Mouse (Mus musculus) kidney, adult 18-20 months (tissue): Measurements from ENCODE around the gene Eif3l.

Experiments
- DNase-seq: peaks from one replicate; pipeline ENCODE4 v3.0.0; 2021

Eif3l gene

DNA sequence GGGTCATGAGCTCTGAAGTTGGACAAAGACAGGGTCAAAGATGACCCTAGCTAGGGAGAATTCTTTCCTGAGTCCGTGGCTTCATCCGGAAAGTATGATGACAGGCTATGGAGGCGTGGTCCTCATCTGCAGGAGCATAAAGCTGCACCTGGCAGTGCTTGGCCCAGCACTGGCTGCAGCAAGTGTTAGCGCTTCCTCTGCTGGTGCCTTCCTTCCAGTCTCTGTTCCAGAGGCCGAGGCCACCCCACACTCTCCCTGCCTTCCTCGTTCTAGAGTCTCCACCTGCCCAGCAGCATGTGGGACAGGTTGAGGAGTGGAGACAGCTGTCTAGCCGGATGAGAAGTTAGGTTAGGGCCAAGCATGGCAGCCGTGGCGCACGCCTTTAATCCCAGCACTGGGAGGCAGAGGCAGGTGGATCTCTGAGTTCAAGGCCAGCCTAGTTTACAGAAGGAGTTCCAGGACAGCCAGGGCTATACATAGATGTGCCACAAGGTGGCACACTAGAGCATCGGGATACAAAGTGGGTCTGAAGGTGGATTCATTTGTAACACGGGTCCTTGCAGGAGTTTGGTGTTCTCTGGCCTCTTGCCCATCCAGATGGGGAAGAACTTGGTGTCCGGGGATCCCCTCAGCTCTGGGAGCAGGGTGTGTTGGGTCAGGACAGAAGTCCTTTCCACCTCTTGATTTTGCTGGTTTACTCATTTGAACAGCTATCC lies 51.4 kb downstream of the Eif3l start:
- peak; percentile 80 for DNase-seq

DNA sequence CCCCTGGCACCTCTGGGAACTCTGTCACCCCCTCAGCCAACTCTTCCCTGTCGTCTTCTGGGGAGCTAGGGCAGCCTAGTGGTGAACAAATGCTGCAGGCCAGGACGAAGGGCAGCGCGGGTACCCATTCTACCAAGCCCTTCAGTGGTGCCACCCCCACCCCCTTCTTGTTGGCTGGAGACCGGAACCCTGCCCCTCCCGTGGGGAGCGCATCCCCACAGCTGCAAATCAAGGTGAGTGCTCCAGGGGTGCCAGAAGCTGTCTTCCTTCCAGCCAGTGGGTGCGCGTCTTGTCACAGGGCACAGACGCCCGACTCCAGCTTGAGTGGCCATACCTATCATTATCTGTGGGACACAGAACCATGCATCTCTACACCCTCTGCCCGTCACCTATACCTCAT lies 52.1 kb downstream of the Eif3l start:
- no peak for DNase-seq

DNA sequence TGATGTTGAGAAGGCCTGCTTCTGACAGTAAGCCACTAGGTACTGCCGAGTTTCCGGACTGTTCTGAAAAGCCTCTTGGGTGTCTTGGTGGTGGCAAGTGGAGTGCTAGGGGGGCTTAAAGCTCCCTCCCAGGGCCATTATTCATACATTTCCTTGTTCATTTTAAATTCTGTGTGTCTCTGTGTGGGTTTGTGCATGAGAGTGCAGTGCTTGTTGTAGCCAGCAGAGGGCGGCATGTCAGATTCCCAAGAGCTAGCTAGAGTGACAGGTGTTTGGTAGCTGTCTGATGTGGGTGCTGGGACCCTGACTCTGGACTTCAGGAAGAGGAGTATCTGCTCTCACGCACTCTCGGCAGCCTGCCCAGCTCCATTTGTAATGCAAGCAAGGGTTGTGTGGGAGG lies 53.2 kb downstream of the Eif3l start:
- no peak for DNase-seq

DNA sequence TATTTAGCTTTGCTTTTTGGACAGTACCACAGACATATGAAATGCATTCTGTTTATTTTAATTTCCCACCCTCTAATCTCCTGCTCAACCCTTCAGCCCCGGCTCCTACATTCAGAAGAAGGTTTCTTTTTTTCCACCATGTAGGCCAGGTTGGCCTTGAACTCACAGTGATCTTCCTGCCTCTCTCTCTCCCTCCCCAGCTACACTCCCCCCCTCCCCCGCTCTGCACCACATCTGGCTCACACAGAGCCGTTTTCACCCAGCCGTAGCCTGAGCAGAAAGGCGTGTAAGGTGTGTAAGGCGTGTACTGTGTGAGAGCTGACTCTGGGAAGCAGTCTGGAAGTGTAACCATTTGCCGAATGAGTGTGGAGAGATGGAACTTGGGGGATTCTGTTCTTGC lies 54.3 kb downstream of the Eif3l start:
- DNase-seq: no peak

DNA sequence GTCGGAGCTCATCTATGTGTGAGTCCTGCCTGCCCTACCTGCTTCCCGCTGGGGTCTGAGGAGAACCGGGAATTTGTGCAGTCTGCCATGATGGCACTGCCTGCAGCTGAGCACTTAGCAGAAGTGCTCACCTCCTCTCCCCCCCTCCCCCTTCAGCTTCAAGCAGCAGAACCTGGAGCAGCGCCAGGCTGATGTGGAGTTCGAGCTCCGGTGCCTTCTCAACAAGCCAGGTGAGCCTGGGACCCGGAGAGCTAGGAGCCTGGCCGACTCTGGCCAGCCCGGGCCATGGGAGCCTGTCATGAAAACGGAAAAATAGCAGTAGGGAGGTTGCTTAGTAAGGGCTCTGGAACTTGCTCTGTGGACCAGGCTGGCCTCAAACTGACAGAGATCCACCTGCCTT lies 55.8 kb downstream of the Eif3l start:
- DNase-seq: peak; percentile 70

DNA sequence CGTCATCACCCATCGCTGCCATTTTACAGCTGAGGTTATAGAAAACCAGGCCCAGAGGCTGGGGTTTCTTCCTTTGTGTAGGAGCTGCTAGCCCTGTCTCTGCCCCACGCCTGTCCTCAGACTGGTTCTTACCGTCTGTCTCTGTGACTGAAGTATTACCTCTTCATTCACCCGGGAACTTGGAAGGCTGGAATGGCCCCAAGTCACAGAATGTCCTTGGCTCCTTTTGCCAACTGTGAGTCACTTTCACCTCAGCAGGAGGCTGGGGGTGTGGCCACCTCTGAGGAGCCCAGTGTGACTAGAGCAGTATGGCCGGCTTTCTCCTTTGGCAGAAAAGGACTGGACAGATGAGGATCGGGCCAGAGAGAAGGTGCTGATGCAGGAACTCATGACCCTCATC lies 56.5 kb downstream of the Eif3l start:
- DNase-seq: peak; percentile 94

DNA sequence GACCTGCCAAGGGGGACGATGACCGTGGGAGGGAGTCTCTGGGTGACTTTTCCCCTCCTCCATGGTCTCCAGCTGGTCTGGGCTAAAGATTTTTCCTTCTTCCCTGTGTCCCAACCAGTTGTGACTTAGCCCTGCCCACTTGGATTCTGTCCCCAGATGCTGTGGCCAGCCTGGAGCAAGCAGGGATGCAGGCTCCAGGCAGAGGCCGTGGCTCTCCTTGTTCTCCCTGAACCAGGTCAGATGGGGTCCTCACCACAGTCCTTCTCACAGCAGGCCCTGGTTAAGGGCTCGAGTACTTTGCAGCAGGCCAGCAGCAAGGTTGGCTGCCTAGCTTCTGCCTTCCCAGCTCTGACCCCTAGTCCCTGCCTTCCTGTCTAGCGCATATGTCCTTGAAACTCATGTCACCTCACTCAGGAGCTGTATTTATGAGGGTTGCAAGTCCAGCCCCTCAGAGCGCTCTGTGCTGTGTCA lies 58.2 kb downstream of the Eif3l start:
- peak; percentile 51 for DNase-seq

DNA sequence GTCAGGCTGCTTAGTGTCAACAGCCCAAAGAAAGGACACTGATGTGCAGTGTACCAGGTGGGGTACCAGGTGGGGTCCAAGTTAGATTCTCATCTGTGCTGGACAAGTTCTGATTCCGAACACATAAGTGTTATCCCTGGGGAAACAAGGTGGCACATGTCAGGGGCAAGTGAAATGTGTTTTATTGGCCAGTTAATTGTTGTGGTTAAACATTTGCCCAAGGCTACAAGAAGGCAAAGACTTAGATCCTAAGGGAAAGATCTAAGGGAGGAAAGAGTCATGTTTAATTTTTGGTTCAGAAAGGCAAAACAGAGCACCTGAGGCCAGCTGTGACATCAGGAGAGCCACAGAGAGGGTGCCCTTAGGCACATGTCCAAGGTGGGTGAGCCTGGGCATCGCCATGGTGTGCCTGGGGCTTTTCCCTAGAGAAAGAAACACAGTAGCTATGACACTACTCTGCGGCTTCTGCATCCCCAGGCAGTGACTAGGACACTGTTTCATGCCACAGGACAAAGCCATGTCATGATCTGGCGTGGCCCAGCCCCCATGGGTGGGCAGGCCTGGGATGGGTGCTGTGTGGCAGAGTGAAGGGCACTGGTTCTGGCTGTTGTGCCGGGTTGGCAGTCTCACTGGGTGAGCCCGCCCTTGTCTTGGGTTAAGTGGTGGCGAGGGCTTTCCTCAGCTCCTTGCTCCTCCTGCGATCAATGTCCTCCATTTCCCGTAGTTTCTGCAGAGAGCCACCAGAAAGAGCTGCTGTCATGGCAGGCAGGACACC lies 59.7 kb downstream of the Eif3l start:
- DNase-seq: peak; percentile 41

DNA sequence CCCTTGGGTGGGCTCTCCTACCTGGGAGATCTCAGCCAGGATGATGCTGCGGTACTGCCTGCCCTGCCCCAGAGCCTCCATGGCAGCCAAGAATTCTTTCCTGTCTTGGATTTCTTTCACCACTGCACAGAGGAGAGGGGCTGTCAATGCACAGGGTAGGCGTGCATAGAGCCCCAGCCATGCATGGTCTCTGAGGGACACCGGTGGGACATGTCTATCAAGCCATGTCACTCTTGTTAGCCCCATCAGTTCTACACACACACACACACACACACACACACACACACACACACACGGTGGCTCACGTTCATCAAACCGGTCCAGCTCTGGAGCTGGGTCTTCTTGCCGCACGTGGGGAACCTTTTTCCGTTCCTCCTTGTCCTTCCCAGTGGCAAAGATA lies 60.4 kb downstream of the Eif3l start:
- peak; percentile 15 for DNase-seq

DNA sequence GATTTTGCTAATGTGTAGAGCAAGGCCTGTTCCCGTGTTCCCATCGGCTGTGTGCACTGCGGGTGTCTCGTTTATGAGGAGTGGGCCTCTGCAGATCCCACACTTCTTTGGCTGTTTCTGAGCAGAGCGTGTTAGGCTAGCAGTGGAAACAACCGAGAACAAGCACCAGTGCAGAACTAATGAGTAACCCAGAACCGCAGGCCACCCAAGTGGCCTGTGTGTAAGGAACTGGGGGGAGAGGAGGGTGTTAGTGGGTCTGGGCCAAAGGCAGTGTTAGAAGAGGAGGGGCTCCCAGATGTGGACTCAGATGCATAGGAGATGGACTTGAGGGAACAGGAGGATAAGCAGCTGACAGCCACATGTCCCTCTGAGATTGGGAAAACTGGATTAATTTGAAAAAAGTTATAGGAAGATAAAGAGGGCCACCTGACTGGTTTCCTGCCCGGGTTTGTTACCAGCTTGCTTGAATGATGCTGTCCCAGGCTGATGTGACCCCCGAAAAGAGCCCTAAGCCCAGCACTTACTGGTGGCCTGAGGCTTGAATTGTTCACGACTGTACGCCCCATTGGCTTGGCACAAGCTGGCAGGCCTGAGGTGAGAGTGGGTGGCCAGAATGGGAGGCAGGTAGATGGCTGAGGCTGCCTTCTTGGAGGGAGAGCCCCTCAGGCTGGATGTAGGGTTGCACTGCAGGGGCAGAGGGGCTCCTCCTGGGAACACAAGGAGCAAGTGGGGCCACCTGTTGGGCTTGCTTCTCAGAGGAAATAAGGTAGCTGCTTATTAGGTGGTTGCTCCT lies 61.0 kb downstream of the Eif3l start:
- DNase-seq: peak; percentile 60

DNA sequence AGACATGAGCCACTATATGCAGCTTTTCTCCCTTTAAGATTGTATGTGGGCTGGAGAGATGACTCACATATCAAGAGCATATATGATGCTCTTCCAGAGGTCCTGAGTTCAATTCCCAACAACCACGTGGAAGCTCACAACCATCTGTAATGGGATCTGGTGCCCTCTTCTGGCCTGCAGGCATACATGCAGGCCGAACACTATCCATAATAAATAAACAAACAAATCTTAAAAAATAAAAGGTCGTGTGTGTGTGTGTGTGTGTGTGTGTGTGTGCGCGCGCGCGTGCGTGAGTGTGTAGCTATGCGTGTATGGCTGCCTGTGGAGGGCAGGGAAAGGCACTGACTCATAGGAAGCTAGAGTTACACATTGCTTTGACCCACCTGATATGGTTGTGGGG lies 64.7 kb downstream of the Eif3l start:
- no peak for DNase-seq

DNA sequence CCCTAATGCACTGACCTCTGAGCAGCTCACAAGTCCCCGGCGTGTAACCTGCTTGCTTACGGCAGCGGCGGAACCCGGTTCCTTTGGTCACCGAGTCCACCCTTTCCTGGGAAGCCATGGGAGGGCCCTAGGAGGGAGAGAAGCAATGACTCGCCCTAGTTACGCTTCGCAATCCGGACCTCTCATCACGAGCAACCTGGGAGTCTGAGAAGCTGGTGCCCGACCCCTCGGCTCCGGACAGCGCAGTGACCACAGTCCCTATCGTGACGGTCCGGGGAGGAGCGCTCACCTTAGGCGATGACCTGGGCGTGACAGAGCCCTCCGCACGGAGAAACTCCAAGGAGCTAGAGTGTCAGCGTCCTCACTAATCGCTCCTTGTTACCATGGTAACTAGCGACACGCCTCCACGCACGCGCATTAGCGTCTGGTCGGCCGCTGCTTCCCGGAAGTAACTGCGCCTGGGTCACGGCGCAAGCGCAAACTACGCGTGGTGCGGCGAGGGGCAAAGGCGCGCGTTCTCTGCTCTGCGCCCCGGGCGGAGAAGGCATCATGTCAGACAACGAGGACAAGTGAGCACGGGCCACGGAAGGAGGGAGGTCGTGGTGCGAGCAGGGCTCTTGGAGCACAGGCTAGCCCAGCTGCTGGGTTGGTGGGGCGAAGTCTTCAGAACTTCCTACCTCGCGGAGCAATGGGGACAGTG lies 66.0 kb downstream of the Eif3l start, which contains the start of the genes Polr2f and 1700088E04Rik:
Gene Polr2f (plus strand): TSS at position 144 of the 700 bp plus-strand sequence.
Gene 1700088E04Rik (minus strand): TSS at position 388 of the 700 bp plus-strand sequence.
- DNase-seq: peak; percentile 95

DNA sequence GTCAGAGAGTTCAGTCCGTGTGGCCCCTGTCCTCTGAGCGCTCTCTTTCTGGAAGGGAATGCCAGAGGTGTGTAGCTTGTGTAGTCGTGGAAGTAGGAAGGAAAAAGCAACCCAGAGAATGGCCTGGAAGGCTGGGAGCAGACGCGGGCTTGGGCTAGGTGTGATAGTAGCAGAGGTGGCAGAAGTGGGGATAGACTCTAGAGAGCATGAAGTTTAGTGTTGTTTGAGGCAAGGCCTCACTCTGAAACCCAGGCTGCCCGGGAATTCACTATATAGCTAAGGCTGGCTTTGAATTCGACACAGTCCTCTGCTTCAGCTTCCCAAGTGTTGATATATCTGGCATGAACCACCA lies 66.6 kb downstream of the Eif3l start:
- DNase-seq: no peak

DNA sequence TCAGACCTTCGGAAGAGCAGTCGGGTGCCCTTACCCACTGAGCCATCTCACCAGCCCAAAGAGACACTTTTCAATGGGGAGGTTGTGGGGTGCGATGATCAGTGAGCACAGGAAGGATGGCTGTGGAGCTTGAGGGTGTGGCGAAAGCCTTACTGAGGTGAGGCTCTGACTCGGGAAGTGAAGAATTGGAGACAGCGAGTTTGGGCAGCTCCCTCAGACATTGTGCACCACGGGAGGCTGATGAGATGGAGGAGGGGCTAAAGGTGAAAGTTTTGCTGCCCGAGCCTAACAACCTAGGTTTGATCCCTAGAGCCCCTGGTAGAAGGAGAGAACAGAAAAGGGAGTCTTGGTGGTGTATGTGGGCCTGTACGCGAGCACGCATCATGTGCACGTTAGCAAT lies 68.3 kb downstream of the Eif3l start:
- no peak for DNase-seq
